Mouse (Mus musculus) T-helper 2 cell (primary cell): ENCODE results near the gene Ppp2r2c.

Source experiments
- in situ Hi-C: fragments of 300-600 bp; cut with MboI, MseI; formaldehyde crosslinking; loops from one replicate; pipeline ENCODE4 v1.15.1; 2025; ENCODE audit warnings: high pct_unique_total_duplicates

The Ppp2r2c gene

GRCm38 (mm10) chr5:36979001-36979400 is 110.7 kb downstream of the Ppp2r2c start:
- in situ Hi-C loops, result no loop called here

DNA sequence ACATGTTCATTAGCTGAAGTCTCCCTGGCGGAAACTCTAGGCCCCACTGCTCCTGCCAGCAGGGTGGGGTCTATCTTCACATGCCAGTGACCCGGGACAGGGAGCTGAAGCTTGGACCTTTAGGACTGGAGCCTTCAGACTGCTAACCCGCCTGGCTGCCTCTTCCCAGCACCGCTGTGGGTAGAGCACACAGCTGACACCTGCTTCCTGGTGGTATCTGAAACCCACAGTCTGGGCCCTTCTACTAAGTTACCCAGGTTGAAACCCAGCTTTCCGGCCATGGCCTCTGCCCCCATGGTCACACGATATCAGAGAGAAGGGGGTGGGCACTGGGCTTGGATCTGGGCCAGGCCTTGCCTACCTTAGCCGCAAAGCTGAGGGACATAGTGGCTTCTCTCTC is 111.3 kb downstream of the Ppp2r2c start:
- in situ Hi-C loops, result no loop called here

DNA sequence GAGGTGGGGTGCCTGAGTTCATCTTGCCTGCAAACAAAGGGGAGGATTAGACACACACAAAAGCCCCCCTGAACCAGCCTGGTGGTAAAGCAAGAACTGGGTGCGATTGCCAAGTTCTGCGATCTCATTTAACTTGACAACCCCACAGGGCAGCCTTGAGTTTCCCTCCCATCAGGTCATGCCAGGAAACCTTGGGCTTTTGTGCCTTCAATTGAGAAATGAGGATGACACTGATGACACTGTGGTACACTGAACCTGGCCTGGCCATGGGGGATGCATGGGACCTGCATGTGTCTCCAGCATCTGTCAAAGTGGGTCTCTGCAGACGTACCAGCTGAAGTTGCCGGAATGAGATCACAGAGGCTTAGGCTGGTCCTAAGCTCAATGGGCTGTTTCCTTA is 114.0 kb downstream of the Ppp2r2c start:
- in situ Hi-C loops, result no loop called here

- in situ Hi-C loops, result no loop called here
Measured at GRCm38 (mm10) chr5:36986617-36987016, 118.3 kb downstream of the Ppp2r2c start.

GRCm38 (mm10) chr5:36988124-36988780 is 119.9 kb downstream of the Ppp2r2c start:
- in situ Hi-C loops, result no loop called here

DNA sequence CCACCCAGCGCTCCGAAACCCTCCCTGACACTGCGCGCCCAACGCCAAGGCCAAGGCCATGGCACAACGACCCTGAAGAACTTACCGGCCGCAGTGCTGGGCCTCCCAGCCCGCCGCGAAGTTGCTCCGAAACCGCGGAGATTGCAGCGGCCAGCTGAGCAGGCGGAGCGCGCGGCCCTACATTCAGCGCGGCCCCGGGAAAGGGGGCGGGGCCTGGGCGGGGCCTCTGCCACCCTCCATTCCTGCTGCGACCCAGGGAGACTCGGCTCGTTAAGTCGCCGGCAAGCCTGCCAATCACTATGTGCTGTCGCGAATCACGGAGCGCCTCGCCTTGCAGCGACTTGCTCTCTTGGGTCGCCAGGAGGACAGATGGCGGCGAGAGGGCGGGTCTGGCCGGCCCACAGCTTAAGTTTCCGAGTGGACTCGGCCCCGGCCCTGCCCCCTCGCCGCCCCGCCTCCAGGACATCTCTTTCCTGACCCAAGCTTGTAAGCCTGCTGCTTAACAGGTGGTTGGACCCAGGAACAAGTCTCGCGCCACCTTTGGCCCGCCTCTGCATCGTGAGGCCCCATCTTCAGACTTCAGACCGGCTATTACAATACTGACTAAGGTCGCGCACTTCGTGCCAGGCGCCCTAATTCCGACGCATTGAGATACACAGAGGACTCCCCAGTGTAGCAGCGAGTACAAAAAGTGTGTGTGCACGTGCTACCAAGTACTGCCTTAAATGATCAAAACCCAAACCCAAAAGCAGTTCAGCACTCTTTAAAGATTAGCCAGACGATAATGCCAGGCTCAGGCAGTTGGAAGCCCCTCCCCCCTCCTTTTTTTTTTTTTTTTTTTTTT is 120.7 kb downstream of the Ppp2r2c start, which contains the start of gene Wfs1:
TSS of gene Wfs1 (minus strand) at position 425 of the 844 bp plus-strand sequence.
- in situ Hi-C loops, result no loop called here

GRCm38 (mm10) chr5:36989625-36989977 is 121.3 kb downstream of the Ppp2r2c start:
- in situ Hi-C loops, result no loop called here

DNA sequence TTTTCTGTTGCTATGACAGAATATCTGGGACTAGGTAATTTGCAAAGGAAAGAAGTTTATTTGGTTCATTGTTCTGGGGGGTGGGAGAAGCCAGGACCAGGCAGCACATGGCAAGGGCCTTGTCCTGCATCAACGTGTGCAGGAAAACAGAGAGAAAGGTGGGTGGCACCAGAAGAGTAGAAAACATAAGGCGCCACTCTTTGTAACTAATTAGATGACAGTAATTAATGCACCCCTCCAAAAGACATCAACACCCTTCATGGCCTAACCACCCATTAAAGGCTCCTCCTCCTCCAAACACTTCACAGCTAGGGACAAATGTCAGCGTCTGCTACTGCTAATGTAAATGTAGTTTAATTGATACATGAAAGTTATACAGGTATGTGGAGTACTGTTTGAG is 121.9 kb downstream of the Ppp2r2c start:
- in situ Hi-C loops, result no loop called here

DNA sequence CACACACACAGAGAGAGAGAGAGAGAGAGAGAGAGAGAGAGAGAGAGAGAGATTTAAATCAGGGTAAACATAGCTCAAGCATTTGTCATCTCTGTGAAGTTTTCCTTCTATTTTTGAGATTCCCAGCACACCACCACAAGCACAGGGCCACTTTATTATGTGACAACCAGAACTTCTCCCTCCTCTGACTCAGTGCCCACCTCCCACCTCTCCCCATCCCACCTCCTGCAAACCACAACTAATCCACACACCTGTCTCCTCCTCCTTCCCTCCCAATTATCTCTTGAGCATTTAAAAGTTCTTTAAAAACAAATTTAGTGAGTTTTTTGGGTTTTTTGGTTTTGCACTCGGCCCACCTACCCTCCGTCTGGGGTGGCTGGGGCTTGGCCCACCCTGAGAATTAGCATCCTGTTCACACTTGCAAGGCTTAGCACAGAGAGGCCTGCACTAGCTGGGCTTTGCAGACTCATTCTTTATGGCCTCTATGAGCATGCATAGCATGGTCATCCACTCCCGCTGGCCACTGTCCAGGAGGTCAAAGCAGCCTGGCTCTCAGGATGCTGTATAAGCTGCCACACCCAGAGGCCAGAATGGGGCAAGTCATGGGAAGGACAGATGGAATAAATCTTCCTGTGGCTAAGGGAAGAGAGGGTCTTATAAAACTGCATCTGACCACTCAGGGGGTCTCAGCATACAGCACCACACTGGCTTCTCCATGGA is 122.5 kb downstream of the Ppp2r2c start:
- in situ Hi-C loops, result no loop called here

GRCm38 (mm10) chr5:36996410-36996809 is 128.1 kb downstream of the Ppp2r2c start:
- in situ Hi-C loops, result no loop called here

- in situ Hi-C loops, result no loop called here
Measured at GRCm38 (mm10) chr5:36997996-36998395, 129.7 kb downstream of the Ppp2r2c start.

- in situ Hi-C loops, result loop anchor here (5.0 kb wide), 1 partner anchor 49 kb away; no protein-coding TSS in a partner anchor
Measured at GRCm38 (mm10) chr5:37001002-37001401, 132.7 kb downstream of the Ppp2r2c start.

GRCm38 (mm10) chr5:37002001-37002400 is 133.7 kb downstream of the Ppp2r2c start:
- in situ Hi-C loops, result loop anchor here (5.0 kb wide), 1 partner anchor 50 kb away; no protein-coding TSS in a partner anchor
